Mouse (Mus musculus) heart, adult 10 weeks (tissue): ENCODE measurements around the gene Arl4d. TPM values are rescaled to one million over a fixed set of nuclear protein-coding genes. Genes with fewer than 3 reads are reported as not detected.

Source experiments
- polyA plus RNA-seq: library from polyadenylated mRNA; stranded (reverse); fragments of 350-450 nt; fragmentation: Illumina TruSeq; extraction: RNeasy Lipid Tissue Mini Kit (QIAGEN cat#74804); gene quantifications from one replicate; pipeline ENCODE4 v1.2.3, GENCODE M21; 2014; ENCODE audit warnings: low read depth, low replicate concordance

Arl4d gene
- polyA plus RNA-seq = 21.8 TPM

GRCm38 (mm10) chr11:101664825-101665635 is at the start of gene Arl4d:
Gene Arl4d, plus strand, starts transcription at chr11:101665541.

GRCm38 (mm10) chr11:101626995-101627856 is 38.1 kb upstream of the Arl4d start, which contains the start of gene Rdm1:
Gene Rdm1, plus strand, starts transcription at chr11:101627195.

Other genes with a start within 250 kb of the Arl4d start
- 46.6 TPM for gene Aarsd1, start 247.9 kb upstream of the Arl4d start, polyA plus RNA-seq
- gene Gm27029, start 240.7 kb upstream of the Arl4d start, polyA plus RNA-seq = 2.9 TPM
- gene Rundc1, start 240.5 kb upstream of the Arl4d start, polyA plus RNA-seq = 9.5 TPM
- gene Ptges3l, start 240.2 kb upstream of the Arl4d start, polyA plus RNA-seq = 71.9 TPM
- 319 TPM for gene Rpl27, start 223.2 kb upstream of the Arl4d start, polyA plus RNA-seq
- gene Ifi35, start 217.1 kb upstream of the Arl4d start, polyA plus RNA-seq = 28.4 TPM
- gene Rnd2, start 200.5 kb upstream of the Arl4d start, polyA plus RNA-seq = 7.1 TPM
- gene Vat1, start 199.3 kb upstream of the Arl4d start, polyA plus RNA-seq = 21.1 TPM
- gene Brca1, start 113.6 kb upstream of the Arl4d start, polyA plus RNA-seq = not detected
- 100.0 TPM for gene Nbr1, start 113.4 kb upstream of the Arl4d start, polyA plus RNA-seq
- 4.6 TPM for gene Tmem106a, start 83.3 kb upstream of the Arl4d start, polyA plus RNA-seq
- gene Gm11634, start 66.3 kb upstream of the Arl4d start, polyA plus RNA-seq = not detected
- gene Rdm1, start 38.3 kb upstream of the Arl4d start, polyA plus RNA-seq = 54.8 TPM
- gene Dhx8, start 67.4 kb downstream of the Arl4d start, polyA plus RNA-seq = 12.0 TPM
- gene Etv4, start 119.8 kb downstream of the Arl4d start, polyA plus RNA-seq = 0.47 TPM
- 14.2 TPM for gene Meox1, start 228.8 kb downstream of the Arl4d start, polyA plus RNA-seq